Mouse (Mus musculus) Patski (cell line): Measurements from ENCODE around the gene Ggta1. TPM values are rescaled to one million over a fixed set of nuclear protein-coding genes. Genes with fewer than 3 reads are reported as not detected.

Source experiments
- ATAC-seq: fragments of 100-300 bp; one replicate; pipeline ENCODE4 v1.8.0; 2021
- CTCF ChIA-PET: fragments of 350-600 bp; sonication (Branson Sonifier 250); formaldehyde crosslinking; loops from one replicate; lab custom pipeline; 2022; ENCODE audit warnings: inconsistent platforms; lab: Charles Lee
- POLR2A ChIA-PET: fragments of 350-600 bp; sonication (Branson Sonifier 250); formaldehyde crosslinking; loops from one replicate; lab custom pipeline; 2022; ENCODE audit warnings: antibody characterized with exemption, inconsistent platforms; lab: Charles Lee
- DNase-seq: peaks from one replicate; pipeline ENCODE4 v3.0.0-alpha.2; 2011; ENCODE audit warnings: low read depth, low spot score
- H3K27me3 ChIP-seq: fragments of 371-371 bp; one replicate; pipeline ENCODE4 v1.5.1; 2021
- CTCF ChIP-seq: fragments of 100-300 bp; IDR thresholded peaks from one replicate; pipeline ENCODE4 v1.5.1; 2021
- in situ Hi-C: fragments of 300-500 bp; cut with MboI; formaldehyde crosslinking; loops from 3 replicates; pipeline ENCODE4 v1.11.1; 2018; ENCODE audit warnings: low pct_unique_long_range_greater_than_20kb, mixed read lengths
- polyA plus RNA-seq: library from polyadenylated mRNA; unstranded; gene quantifications from one replicate; pipeline ENCODE4 v1.2.3, GENCODE M21; 2021

Gene Ggta1
- polyA plus RNA-seq = 25.5 TPM

DNA sequence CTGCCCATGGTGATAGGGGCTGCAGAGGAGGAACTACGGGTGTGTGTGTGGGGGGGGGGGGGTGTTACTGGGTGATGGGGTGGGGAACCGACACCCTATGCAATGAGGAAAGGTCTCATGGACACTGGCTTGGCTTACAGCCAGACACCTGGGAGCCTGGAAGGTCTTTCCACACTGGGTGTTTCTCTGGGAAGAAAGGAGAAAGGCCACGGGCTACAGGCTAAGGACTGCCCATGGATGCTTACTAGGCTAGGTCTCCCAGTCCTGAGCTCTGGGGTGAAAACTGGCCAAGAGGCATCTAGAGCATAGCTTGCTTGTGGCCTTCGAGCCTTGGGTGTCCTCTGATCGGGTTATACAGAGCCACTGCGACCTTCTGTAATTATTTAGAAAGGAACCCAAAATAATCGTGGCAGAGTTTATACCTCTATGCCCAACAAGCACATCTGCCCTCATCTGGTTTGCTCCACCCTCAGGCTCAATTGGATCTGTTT is at the start of gene Ggta1:
Gene Ggta1 (minus strand): TSS at position 441 of the 491 bp plus-strand sequence.
- no peaks in the 10 kb centered on the region for H3K27me3 ChIP-seq
- ChIA-PET CTCF (no interaction called here), POLR2A (no interaction called here)
- ATAC-seq = no peak
- DNase-seq = no peak
- no peak for TF ChIP-seq CTCF
- in situ Hi-C loops = no loop called here

GRCm38 (mm10) chr2:35512226-35512625 is 49.2 kb upstream of the Ggta1 start:
- CTCF ChIA-PET = interaction anchor here (1.1 to 1.6 kb wide), 3 partner anchors 14 to 115 kb away, joined by 3 read pairs; no protein-coding TSS in a partner anchor
- no peak for DNase-seq
- in situ Hi-C loops = loop anchor here (10.0 kb wide), 1 partner anchor 217 kb away; no protein-coding TSS in a partner anchor
- no peaks in the 10 kb centered on the region for H3K27me3 ChIP-seq
- no peak for TF ChIP-seq CTCF
- ATAC-seq = no peak
- POLR2A ChIA-PET = no interaction called here

- in situ Hi-C loops = loop anchor here (10.0 kb wide), 1 partner anchor 216 kb away; no protein-coding TSS in a partner anchor
- TF ChIP-seq CTCF = no peak
- ATAC-seq (no peak), DNase-seq (no peak)
- POLR2A ChIA-PET = no interaction called here
- CTCF ChIA-PET = interaction anchor here (1.3 kb wide), 1 partner anchor 53 kb away, joined by 3 read pairs; no protein-coding TSS in a partner anchor
- H3K27me3 ChIP-seq = no peaks in the 10 kb centered on the region
Observed at GRCm38 (mm10) chr2:35510920-35511319, 47.9 kb upstream of the Ggta1 start.

DNA sequence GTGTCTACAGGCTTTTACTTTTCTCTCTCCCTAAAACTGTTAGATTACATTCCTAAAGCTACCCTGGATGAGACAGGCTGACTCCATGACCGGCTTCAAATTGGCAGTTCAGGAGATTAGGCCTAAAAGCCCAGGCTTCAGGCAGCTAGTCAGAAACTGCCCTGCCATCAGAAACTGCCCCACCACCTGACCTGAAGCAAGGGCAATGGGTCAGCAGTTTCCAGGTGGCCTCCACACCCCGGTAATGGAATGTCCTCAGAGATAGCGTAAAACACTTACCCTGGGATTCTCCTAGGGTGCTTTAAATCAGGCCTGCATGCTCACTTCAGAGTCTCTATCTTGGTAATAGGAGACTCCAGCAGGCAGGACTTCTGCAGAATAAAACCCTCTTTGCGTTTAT is 46.9 kb upstream of the Ggta1 start:
- no peak for TF ChIP-seq CTCF
- POLR2A ChIA-PET = interaction anchor here (0.7 kb wide), 1 partner anchor 1926 kb away, joined by 7 read pairs; no protein-coding TSS in a partner anchor
- CTCF ChIA-PET = no interaction called here
- DNase-seq (no peak), ATAC-seq (no peak)
- H3K27me3 ChIP-seq = no peaks in the 10 kb centered on the region
- in situ Hi-C loops = loop anchor here (10.0 kb wide), 1 partner anchor 215 kb away; no protein-coding TSS in a partner anchor

DNA sequence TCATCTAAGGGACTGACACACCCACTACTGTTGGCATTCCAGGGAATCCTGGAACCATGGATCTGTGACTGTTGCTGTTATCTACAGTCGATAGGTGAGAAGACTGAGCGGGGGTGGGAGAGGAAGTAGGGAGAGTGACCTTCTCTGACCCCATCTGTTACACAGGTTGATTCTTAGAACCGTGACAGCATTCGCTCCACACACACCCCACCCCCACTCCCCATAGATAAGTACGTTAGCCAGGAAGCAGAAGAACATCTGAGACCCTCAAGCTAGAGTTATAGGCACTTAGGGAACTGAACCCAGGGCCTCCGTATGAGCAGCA is 46.3 kb upstream of the Ggta1 start:
- H3K27me3 ChIP-seq = no peaks in the 10 kb centered on the region
- POLR2A ChIA-PET = interaction anchor here (0.6 to 0.7 kb wide), 3 partner anchors 12 to 1926 kb away, joined by 3 to 7 read pairs (median 6); no protein-coding TSS in a partner anchor

GRCm38 (mm10) chr2:35508597-35509342 is 45.7 kb upstream of the Ggta1 start:
- ATAC-seq (peak; percentile 48), DNase-seq (peak; percentile 73)
- H3K27me3 ChIP-seq = no peaks in the 10 kb centered on the region
- POLR2A ChIA-PET = interaction anchor here (0.6 to 0.7 kb wide), 3 partner anchors 12 to 1927 kb away, joined by 3 to 7 read pairs (median 6); no protein-coding TSS in a partner anchor
- TF ChIP-seq CTCF = no peak
- CTCF ChIA-PET = interaction anchor here (1.3 to 2.5 kb wide), 3 partner anchors 9 to 28 kb away, joined by 3 to 8 read pairs (median 4); no protein-coding TSS in a partner anchor
- in situ Hi-C loops = no loop called here

More for the DNA sequence above, 46.3 kb upstream of the Ggta1 start:
- DNase-seq = no peak
- in situ Hi-C loops = no loop called here
- ATAC-seq = peak; percentile 57
- TF ChIP-seq CTCF = no peak
- CTCF ChIA-PET = interaction anchor here (1.3 to 2.5 kb wide), 2 partner anchors 10 to 29 kb away, joined by 3 to 8 read pairs; no protein-coding TSS in a partner anchor

- CTCF ChIA-PET = interaction anchor here (2.5 kb wide), 1 partner anchor 8 kb away, joined by 8 read pairs; no protein-coding TSS in a partner anchor
- ATAC-seq = peak; percentile 40
- no peak for DNase-seq
- in situ Hi-C loops = no loop called here
- no peaks in the 10 kb centered on the region for H3K27me3 ChIP-seq
- POLR2A ChIA-PET = interaction anchor here (1.1 kb wide), 1 partner anchor 10 kb away, joined by 3 read pairs; no protein-coding TSS in a partner anchor
- no peak for TF ChIP-seq CTCF
Observed at GRCm38 (mm10) chr2:35507191-35507511, 44.1 kb upstream of the Ggta1 start.

DNA sequence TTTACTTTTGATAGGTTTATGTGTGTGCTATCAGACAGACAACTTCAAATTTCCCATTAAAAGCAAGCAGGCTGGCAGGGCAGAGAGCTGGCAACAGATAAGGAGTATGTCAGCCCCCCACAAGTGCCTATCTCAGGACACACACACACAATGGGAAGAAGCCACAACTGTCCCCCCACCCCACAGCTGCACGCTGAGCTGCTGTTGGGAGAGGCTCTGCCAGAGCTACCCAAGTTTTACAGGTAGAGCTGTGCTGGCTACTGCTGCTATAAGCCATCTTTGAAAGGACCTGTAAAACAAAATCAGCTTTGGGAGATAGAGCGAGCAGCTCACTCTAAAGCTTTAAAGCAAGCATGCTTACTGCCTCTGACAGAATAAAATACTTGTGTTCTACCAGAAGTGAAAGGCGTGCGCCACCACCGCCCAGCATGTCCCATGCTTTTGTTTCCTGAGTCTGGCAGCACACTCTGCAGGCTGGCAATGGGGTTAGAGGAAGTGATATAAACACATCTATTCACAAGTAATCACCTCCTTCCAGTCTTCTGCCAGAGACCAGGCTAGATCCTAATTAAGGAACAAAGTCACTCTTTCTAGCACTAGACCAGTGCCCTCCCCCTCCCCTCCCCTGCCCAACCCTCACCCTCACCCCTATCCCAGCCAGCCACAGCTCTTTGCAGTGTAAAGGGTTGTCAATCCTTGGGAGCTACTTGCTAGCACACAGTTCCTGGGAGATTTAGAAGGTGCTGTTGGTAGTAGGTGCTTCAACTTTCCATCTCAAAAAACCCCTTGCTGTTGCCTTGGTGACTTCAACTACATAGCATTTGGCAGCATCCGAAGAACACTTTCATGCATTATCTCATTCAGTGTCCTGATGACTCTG is 43.5 kb upstream of the Ggta1 start:
- in situ Hi-C loops = no loop called here
- ATAC-seq (no peak), DNase-seq (no peak)
- CTCF ChIA-PET = interaction anchor here (0.8 kb wide), 1 partner anchor 13 kb away, joined by 3 read pairs; no protein-coding TSS in a partner anchor
- H3K27me3 ChIP-seq = no peaks in the 10 kb centered on the region
- POLR2A ChIA-PET = no interaction called here
- TF ChIP-seq CTCF = no peak

- POLR2A ChIA-PET = no interaction called here
- DNase-seq (no peak), ATAC-seq (no peak)
- no peak for TF ChIP-seq CTCF
- in situ Hi-C loops = no loop called here
- CTCF ChIA-PET = no interaction called here
- no peaks in the 10 kb centered on the region for H3K27me3 ChIP-seq
Observed at GRCm38 (mm10) chr2:35505519-35506286, 42.7 kb upstream of the Ggta1 start.

- no peak for ATAC-seq
- H3K27me3 ChIP-seq = no peaks in the 10 kb centered on the region
- no peak for TF ChIP-seq CTCF
- no peak for DNase-seq
- POLR2A ChIA-PET = no interaction called here
- in situ Hi-C loops = no loop called here
- CTCF ChIA-PET = no interaction called here
Observed at GRCm38 (mm10) chr2:35504417-35504776, 41.4 kb upstream of the Ggta1 start.
